Mouse (Mus musculus): ENCODE results near the gene Anapc15. TPM values are rescaled to one million over a fixed set of nuclear protein-coding genes. Genes with fewer than 3 reads are reported as not detected.
A peak's percentile ranks its signal among the peaks of the same experiment; 100 is the strongest.
"Not testable (repeated sequence)": the region's sequence is repeated elsewhere in the genome, so short reads cannot be mapped to it uniquely, and the experiment has no call there.

The Anapc15 gene
- polyA plus RNA-seq, 1 experiment from 2014 or later: 80.4 TPM

DNA sequence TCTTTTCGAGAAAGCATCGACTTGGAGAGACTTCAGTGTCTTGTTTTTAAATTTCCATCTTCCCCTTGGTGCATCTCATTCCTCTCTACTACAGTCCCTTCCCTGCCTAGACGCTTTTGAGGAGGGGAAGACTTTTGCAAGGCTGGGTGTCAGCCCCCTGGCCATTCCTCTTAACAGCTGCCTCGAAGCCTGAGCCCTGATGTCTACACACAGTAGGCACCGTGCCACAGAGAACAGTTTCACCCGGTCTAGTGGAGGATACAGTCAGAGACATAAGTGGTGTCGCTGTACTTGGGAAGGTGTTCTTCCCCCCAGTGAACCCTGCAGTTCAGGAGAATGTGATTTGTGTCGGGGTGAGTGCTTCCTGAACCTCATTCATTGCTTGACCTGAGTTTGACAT is 43.2 kb downstream of the Anapc15 start:
- peaks cover 24% of the 10 kb centered on the region for H3K4me1 ChIP-seq
- peak overlapping the region; percentile 96 for H3K9ac ChIP-seq
- no peak for ATAC-seq (ENCODE audit: borderline replicate concordance, extremely low read depth, low FRiP score, low TSS enrichment)
- no peaks in the 10 kb centered on the region for H3K9me3 ChIP-seq
- peaks cover 21% of the 10 kb centered on the region for H3K36me3 ChIP-seq
- 58% methylated on average over 8 of the region's 8 CpGs for WGBS
- peak overlapping the region; percentile 98 for H3K27ac ChIP-seq
- H3K4me3 ChIP-seq: peak overlapping the region; percentile 86
- peak overlapping the region; percentile 64 for H3K4me2 ChIP-seq
- H3K27me3 ChIP-seq: no peaks in the 10 kb centered on the region

DNA sequence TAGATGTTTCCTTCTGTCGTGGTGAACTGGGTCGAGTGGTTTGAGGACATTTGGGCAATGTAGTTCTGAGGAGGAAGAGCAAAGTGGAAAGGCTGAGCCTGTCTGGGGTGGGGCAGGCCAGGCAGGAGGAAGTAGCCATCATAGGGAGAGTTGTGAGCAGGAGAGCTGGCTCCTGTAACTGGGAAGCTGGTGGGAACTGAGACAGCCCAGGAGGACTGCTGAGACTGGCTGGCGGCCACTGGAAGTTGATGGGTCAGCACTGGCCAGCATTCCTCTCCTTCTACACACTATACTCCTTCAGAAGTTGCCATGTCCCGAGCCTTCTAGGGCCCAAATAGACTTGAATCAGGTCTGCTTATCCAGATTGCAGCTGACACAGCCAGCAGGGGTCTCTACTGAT is 44.9 kb downstream of the Anapc15 start:
- no peak overlapping the region for H3K27ac ChIP-seq
- no peak for ATAC-seq (ENCODE audit: borderline replicate concordance, extremely low read depth, low FRiP score, low TSS enrichment)
- no peak overlapping the region for H3K4me2 ChIP-seq
- H3K36me3 ChIP-seq: peaks cover 38% of the 10 kb centered on the region
- no peak overlapping the region for H3K4me3 ChIP-seq
- no peaks in the 10 kb centered on the region for H3K27me3 ChIP-seq
- no peaks in the 10 kb centered on the region for H3K9me3 ChIP-seq
- WGBS: 72% methylated on average over 4 of the region's 4 CpGs
- peaks cover 24% of the 10 kb centered on the region for H3K4me1 ChIP-seq
- H3K9ac ChIP-seq: peak overlapping the region; percentile 8; the same call in 1 of the 2 replicates

DNA sequence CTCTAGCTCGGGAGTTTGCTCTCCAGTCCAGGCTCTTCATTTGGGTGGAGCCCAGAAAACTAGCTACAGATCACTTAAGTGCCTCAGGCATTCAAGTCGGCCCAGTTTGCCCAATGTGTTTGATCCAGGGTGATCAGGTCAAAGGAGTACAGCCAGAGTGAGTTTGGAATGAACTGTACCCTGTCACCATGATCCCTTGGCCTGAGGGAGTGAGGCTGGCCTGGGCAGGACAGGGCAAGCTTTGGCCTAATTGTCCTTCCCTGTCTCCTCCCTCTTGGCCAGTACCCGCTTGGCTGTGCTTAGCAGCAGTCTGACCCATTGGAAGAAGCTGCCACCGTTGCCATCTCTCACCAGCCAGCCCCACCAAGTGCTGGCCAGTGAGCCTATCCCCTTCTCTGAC is 46.6 kb downstream of the Anapc15 start:
- peaks cover 48% of the 10 kb centered on the region for H3K36me3 ChIP-seq
- H3K27ac ChIP-seq: no peak overlapping the region
- H3K4me2 ChIP-seq: no peak overlapping the region
- ATAC-seq (ENCODE audit: borderline replicate concordance, extremely low read depth, low FRiP score, low TSS enrichment): no peak
- no peak overlapping the region for H3K4me3 ChIP-seq
- no peaks in the 10 kb centered on the region for H3K27me3 ChIP-seq
- no peaks in the 10 kb centered on the region for H3K9me3 ChIP-seq
- peaks cover 22% of the 10 kb centered on the region for H3K4me1 ChIP-seq
- WGBS: 84% methylated on average over 4 of the region's 4 CpGs
- no peak overlapping the region for H3K9ac ChIP-seq

GRCm38 (mm10) chr7:101911982-101912381 is 48.5 kb downstream of the Anapc15 start:
- H3K4me2 ChIP-seq: no peak overlapping the region
- H3K27me3 ChIP-seq: no peaks in the 10 kb centered on the region
- ATAC-seq (ENCODE audit: borderline replicate concordance, extremely low read depth, low FRiP score, low TSS enrichment): no peak
- H3K27ac ChIP-seq: no peak overlapping the region
- WGBS: 61% methylated on average over 3 of the region's 3 CpGs
- H3K36me3 ChIP-seq: peaks cover 48% of the 10 kb centered on the region
- H3K4me1 ChIP-seq: peaks cover 12% of the 10 kb centered on the region
- H3K4me3 ChIP-seq: no peak overlapping the region
- H3K9ac ChIP-seq: no peak overlapping the region
- no peaks in the 10 kb centered on the region for H3K9me3 ChIP-seq

DNA sequence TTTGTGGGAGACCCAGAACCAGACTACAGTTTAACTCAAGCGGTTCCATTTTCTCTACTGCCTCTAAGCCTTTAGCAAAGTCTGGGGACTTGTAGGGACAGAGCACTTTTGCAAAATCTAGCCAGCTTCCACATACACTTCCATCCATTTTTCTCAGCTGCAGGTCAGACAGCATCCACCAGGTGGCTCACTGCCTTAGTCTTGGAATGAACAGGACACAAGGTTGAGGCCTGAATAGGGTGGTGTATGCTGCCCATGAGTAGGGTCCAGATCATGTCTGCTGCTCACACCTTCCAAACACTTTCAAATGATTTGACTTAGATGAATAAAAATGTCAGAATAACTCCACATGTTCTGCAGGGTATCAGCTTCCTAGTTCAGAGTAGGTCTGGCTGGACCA is 54.6 kb downstream of the Anapc15 start:
- no peak overlapping the region for H3K27ac ChIP-seq
- no peaks in the 10 kb centered on the region for H3K27me3 ChIP-seq
- H3K4me1 ChIP-seq: no peaks in the 10 kb centered on the region
- H3K4me3 ChIP-seq: no peak overlapping the region
- 13% methylated on average over 1 of the region's 1 CpGs for WGBS
- no peaks in the 10 kb centered on the region for H3K9me3 ChIP-seq
- no peak overlapping the region for H3K9ac ChIP-seq
- H3K4me2 ChIP-seq: no peak overlapping the region
- ATAC-seq (ENCODE audit: borderline replicate concordance, extremely low read depth, low FRiP score, low TSS enrichment): peak; percentile 67; the same call in 1 of the 2 replicates
- H3K36me3 ChIP-seq: peaks cover 13% of the 10 kb centered on the region

- H3K36me3 ChIP-seq; H3K4me1 ChIP-seq; H3K4me3 ChIP-seq; H3K27me3 ChIP-seq; H3K4me2 ChIP-seq; H3K9me3 ChIP-seq; ATAC-seq (ENCODE audit: borderline replicate concordance, extremely low read depth, low FRiP score, low TSS enrichment); H3K27ac ChIP-seq; H3K9ac ChIP-seq: not testable (repeated sequence)
Observed at GRCm38 (mm10) chr7:101925892-101926291, 62.4 kb downstream of the Anapc15 start.

DNA sequence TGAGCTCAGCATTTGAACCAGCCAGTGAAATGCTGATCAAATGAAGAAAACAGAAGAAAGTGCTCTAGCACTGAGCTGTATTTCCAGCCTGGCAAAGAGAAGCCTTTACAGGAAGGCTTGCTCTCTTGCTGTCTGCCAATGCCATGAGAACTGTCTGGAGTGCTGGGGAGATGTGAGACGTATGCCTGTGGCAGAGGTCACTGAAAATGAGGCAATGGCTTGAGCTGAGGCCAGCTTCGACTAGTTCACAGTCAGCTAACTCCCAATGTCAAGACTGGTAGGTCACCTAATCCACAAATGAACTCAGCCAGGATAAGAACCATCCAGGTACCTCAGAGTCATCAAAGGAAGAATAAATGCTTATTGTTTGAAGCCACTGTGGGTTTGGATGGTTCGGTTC is 64.6 kb downstream of the Anapc15 start:
- Histone ChIP-seq H3K4me2 (no peak overlapping the region), H3K4me3 (no peak overlapping the region), H3K27me3 (no peaks in the 10 kb centered on the region), H3K36me3 (no peaks in the 10 kb centered on the region), H3K9me3 (no peaks in the 10 kb centered on the region), H3K9ac (no peak overlapping the region), H3K4me1 (peaks cover 9% of the 10 kb centered on the region), H3K27ac (no peak overlapping the region)
- WGBS: 69% methylated on average over 3 of the region's 3 CpGs
- ATAC-seq (ENCODE audit: borderline replicate concordance, extremely low read depth, low FRiP score, low TSS enrichment): no peak

- no peaks in the 10 kb centered on the region for H3K36me3 ChIP-seq
- 64% methylated on average over 1 of the region's 1 CpGs for WGBS
- no peak for ATAC-seq (ENCODE audit: borderline replicate concordance, extremely low read depth, low FRiP score, low TSS enrichment)
- H3K9me3 ChIP-seq: no peaks in the 10 kb centered on the region
- peaks cover 18% of the 10 kb centered on the region for H3K4me1 ChIP-seq
- peak overlapping the region; percentile 58 for H3K4me3 ChIP-seq
- H3K9ac ChIP-seq: peak overlapping the region; percentile 67; the same call in 1 of the 2 replicates
- 0 out of 2 replicates have a peak overlapping the region, but pooled peaks have one; percentile 23 for H3K27ac ChIP-seq
- peak overlapping the region; percentile 72 for H3K4me2 ChIP-seq
- no peaks in the 10 kb centered on the region for H3K27me3 ChIP-seq
Observed at GRCm38 (mm10) chr7:101932551-101932950, 69.0 kb downstream of the Anapc15 start.

GRCm38 (mm10) chr7:101933300-101933699 is 69.8 kb downstream of the Anapc15 start:
- peak; percentile 41; the same call in 1 of the 2 replicates for ATAC-seq (ENCODE audit: borderline replicate concordance, extremely low read depth, low FRiP score, low TSS enrichment)
- Histone ChIP-seq H3K4me3 (peak overlapping the region; percentile 58), H3K27me3 (no peaks in the 10 kb centered on the region), H3K4me1 (peaks cover 18% of the 10 kb centered on the region), H3K4me2 (peak overlapping the region; percentile 72), H3K9ac (peak overlapping the region; percentile 67), H3K27ac (peak overlapping the region; percentile 79), H3K9me3 (no peaks in the 10 kb centered on the region), H3K36me3 (no peaks in the 10 kb centered on the region)
- WGBS: 3% methylated on average over 15 of the region's 15 CpGs

DNA sequence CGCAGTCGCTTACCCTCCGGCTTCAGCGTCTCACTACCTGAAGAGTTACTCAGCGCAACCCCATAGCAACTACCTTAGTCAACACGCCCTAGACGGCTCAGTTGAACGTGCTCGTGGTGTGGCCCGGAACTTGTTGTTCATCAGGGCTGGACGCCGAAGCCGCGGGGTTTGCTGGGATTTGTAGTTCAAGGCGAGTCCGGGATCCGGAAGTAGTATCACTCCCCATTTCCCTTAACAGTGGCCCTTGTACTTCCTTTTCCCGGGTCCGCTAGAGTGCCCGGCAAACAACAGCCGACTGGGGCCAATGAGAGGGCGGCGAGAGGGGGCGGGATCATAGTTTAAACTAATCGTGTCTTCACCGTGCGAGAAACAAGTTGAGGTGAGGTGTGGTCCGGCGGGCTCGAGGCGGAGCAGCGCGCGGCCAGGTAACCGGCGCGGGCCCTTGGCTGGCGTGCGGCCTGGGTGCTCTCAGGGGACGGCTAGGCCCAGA is 70.3 kb downstream of the Anapc15 start, which contains the start of the genes Lrrc51 and Numa1:
TSS of gene Lrrc51 (minus strand) at position 145 of the 490 bp plus-strand sequence.
TSS of gene Numa1 (plus strand) at position 361 of the 490 bp plus-strand sequence.
- H3K9ac ChIP-seq: peak within 1 kb of the TSS; percentile 67
- H3K36me3 ChIP-seq: no peaks in the 10 kb centered on the region
- H3K4me1 ChIP-seq: peaks cover 18% of the 10 kb centered on the region
- ATAC-seq (ENCODE audit: borderline replicate concordance, extremely low read depth, low FRiP score, low TSS enrichment): peak; percentile 97
- H3K9me3 ChIP-seq: no peaks in the 10 kb centered on the region
- peak within 1 kb of the TSS; percentile 58 for H3K4me3 ChIP-seq
- 0% methylated on average over 40 of the region's 40 CpGs for WGBS
- no peaks in the 10 kb centered on the region for H3K27me3 ChIP-seq
- peak within 1 kb of the TSS; percentile 72 for H3K4me2 ChIP-seq
- peak within 1 kb of the TSS; percentile 79 for H3K27ac ChIP-seq

GRCm38 (mm10) chr7:101935957-101936356 is 72.4 kb downstream of the Anapc15 start:
- WGBS: 89% methylated on average over 4 of the region's 4 CpGs
- no peak overlapping the region for H3K27ac ChIP-seq
- H3K4me3 ChIP-seq: no peak overlapping the region
- no peaks in the 10 kb centered on the region for H3K9me3 ChIP-seq
- no peaks in the 10 kb centered on the region for H3K27me3 ChIP-seq
- no peaks in the 10 kb centered on the region for H3K36me3 ChIP-seq
- no peak overlapping the region for H3K4me2 ChIP-seq
- no peak for ATAC-seq (ENCODE audit: borderline replicate concordance, extremely low read depth, low FRiP score, low TSS enrichment)
- peaks cover 18% of the 10 kb centered on the region for H3K4me1 ChIP-seq
- 0 out of 2 replicates have a peak overlapping the region, but pooled peaks have one; percentile 8 for H3K9ac ChIP-seq

- Histone ChIP-seq H3K9ac (no peak overlapping the region), H3K9me3 (no peaks in the 10 kb centered on the region), H3K27ac (no peak overlapping the region), H3K36me3 (no peaks in the 10 kb centered on the region), H3K4me1 (peaks cover 18% of the 10 kb centered on the region), H3K4me2 (no peak overlapping the region), H3K27me3 (no peaks in the 10 kb centered on the region), H3K4me3 (no peak overlapping the region)
- WGBS: 95% methylated on average over 4 of the region's 4 CpGs
- no peak for ATAC-seq (ENCODE audit: borderline replicate concordance, extremely low read depth, low FRiP score, low TSS enrichment)
Observed at GRCm38 (mm10) chr7:101936996-101937395, 73.5 kb downstream of the Anapc15 start.
